Mouse (Mus musculus) embryonic facial prominence, embryonic 12.5 days (tissue): ENCODE data around the gene Zfp982. TPM values are rescaled to one million over a fixed set of nuclear protein-coding genes. Genes with fewer than 3 reads are reported as not detected.

Source experiments
- polyA plus RNA-seq: library from polyadenylated mRNA; unstranded; fragments of >200 nt; fragmentation: Nextera tagmentation; extraction: Ambion mirVana; gene quantifications from 2 replicates; pipeline ENCODE4 v1.2.1, GENCODE M21; 2016

Zfp982 gene
- polyA plus RNA-seq, 1 experiment from 2014 or later, result 11.3 TPM

Other genes with a start within 250 kb of the Zfp982 start
- 0.13 TPM in 1 of 2 replicates, not detected in the other for gene Zfp988, start 186.7 kb upstream of the Zfp982 start, polyA plus RNA-seq
- gene Zfp978, start 131.1 kb upstream of the Zfp982 start, polyA plus RNA-seq, result not detected in 2 replicates
- gene Gm16503, start 47.8 kb downstream of the Zfp982 start, polyA plus RNA-seq, result 0.56 and 0.87 TPM in 2 replicates
- 0.15 and 0.23 TPM in 2 replicates for gene Zfp985, start 60.9 kb downstream of the Zfp982 start, polyA plus RNA-seq
- 2.1 and 2.6 TPM in 2 replicates for gene Zfp979, start 150.1 kb downstream of the Zfp982 start, polyA plus RNA-seq
- gene Zfp534, start 210.1 kb downstream of the Zfp982 start, polyA plus RNA-seq, result not detected in 2 replicates